Mouse (Mus musculus): ENCODE data around the gene Fam172a. TPM values are rescaled to one million over a fixed set of nuclear protein-coding genes. Genes with fewer than 3 reads are reported as not detected.

The Fam172a gene
- total and polyA plus RNA-seq, 3 experiments = 3.0 to 9.4 (median 8.5) TPM

- H3K4me1 ChIP-seq (ENCODE audit: control insufficient read depth, insufficient read depth, low read length) = no peaks in the 10 kb centered on the region
- TF ChIP-seq CTCF (IDR thresholded peaks at IDR 0.05) = no peak
- 0 out of 2 replicates have a peak, but pooled peaks have one; percentile 7 for TF ChIP-seq POLR2A (IDR thresholded peaks at IDR 0.05; ENCODE audit: insufficient read depth, low read depth, low read length)
- H3K36me3 ChIP-seq (ENCODE audit: control insufficient read depth, insufficient read depth, low read length) = no peaks in the 10 kb centered on the region
- 1% methylated on average over 29 of the region's 33 CpGs for WGBS
- peak overlapping the region; percentile 67 for H3K4me3 ChIP-seq
- H3K27me3 ChIP-seq (ENCODE audit: control insufficient read depth, insufficient read depth, low read length) = peaks cover 9% of the 10 kb centered on the region
- no peaks in the 10 kb centered on the region for H3K79me2 ChIP-seq (replicated peaks; ENCODE audit: control insufficient read depth, insufficient read depth, low read length)
- intact Hi-C loops (cut with DNase I) = loop anchor here (5.0 to 10.0 kb wide), 2 partner anchors 36 to 493 kb away; partner anchors contain the start of gene Fam172a
- peak overlapping the region; percentile 86 for H3K9ac ChIP-seq (ENCODE audit: low read depth, low read length)
- DNase-seq = peak; percentile 45 to 60
- peak overlapping the region; percentile 44; the same call in 1 of the 2 replicates for H3K27ac ChIP-seq
Observed at GRCm38 (mm10) chr13:78197819-78198390, 496.1 kb downstream of the Fam172a start.

GRCm38 (mm10) chr13:78198391-78198870, 496.6 kb downstream of the Fam172a start:
- WGBS = 1% methylated on average over 45 of the region's 63 CpGs
- Histone ChIP-seq H3K9ac (ENCODE audit: low read depth, low read length) (peak overlapping the region; percentile 86), H3K27me3 (ENCODE audit: control insufficient read depth, insufficient read depth, low read length) (peaks cover 9% of the 10 kb centered on the region), H3K4me1 (ENCODE audit: control insufficient read depth, insufficient read depth, low read length) (no peaks in the 10 kb centered on the region), H3K79me2 (replicated peaks; ENCODE audit: control insufficient read depth, insufficient read depth, low read length) (no peaks in the 10 kb centered on the region), H3K27ac (no peak overlapping the region; the same call in 1 of the 2 replicates), H3K4me3 (peak overlapping the region; percentile 67), H3K36me3 (ENCODE audit: control insufficient read depth, insufficient read depth, low read length) (no peaks in the 10 kb centered on the region)
- TF ChIP-seq CTCF (IDR thresholded peaks at IDR 0.05) (no peak), POLR2A (IDR thresholded peaks at IDR 0.05; ENCODE audit: insufficient read depth, low read depth, low read length) (no peak), EP300 (IDR thresholded peaks at IDR 0.05; ENCODE audit: insufficient read depth, low read depth, low read length) (no peak)
- no peak for DNase-seq
- intact Hi-C loops (cut with DNase I) = loop anchor here (5.0 to 10.0 kb wide), 2 partner anchors 36 to 494 kb away; partner anchors contain the start of gene Fam172a

GRCm38 (mm10) chr13:78198871-78199641, 497.2 kb downstream of the Fam172a start:
- Histone ChIP-seq H3K9ac (ENCODE audit: low read depth, low read length) (peak overlapping the region; percentile 95), H3K79me2 (replicated peaks; ENCODE audit: control insufficient read depth, insufficient read depth, low read length) (no peaks in the 10 kb centered on the region), H3K27ac (peak overlapping the region; percentile 77), H3K36me3 (ENCODE audit: control insufficient read depth, insufficient read depth, low read length) (no peaks in the 10 kb centered on the region), H3K27me3 (ENCODE audit: control insufficient read depth, insufficient read depth, low read length) (peaks cover 9% of the 10 kb centered on the region), H3K4me1 (ENCODE audit: control insufficient read depth, insufficient read depth, low read length) (no peaks in the 10 kb centered on the region), H3K4me3 (peak overlapping the region; percentile 67)
- WGBS = under 1% methylated on average over 79 of the region's 92 CpGs
- TF ChIP-seq POLR2A (IDR thresholded peaks at IDR 0.05; ENCODE audit: insufficient read depth, low read depth, low read length) = no peak
- no peak for TF ChIP-seq CTCF (IDR thresholded peaks at IDR 0.05)
- TF ChIP-seq EP300 (IDR thresholded peaks at IDR 0.05; ENCODE audit: insufficient read depth, low read depth, low read length) = no peak
- DNase-seq = peak; percentile 70 to 76
- intact Hi-C loops (cut with DNase I) = loop anchor here (5.0 to 10.0 kb wide), 2 partner anchors 37 to 494 kb away; partner anchors contain the start of gene Fam172a

- intact Hi-C loops (cut with DNase I) = loop anchor here (2.0 to 10.0 kb wide), 5 partner anchors 37 to 835 kb away; partner anchors contain the start of gene Fam172a
- WGBS = under 1% methylated on average over 14 of the region's 14 CpGs
- no peak for DNase-seq
- Histone ChIP-seq H3K27me3 (ENCODE audit: control insufficient read depth, insufficient read depth, low read length) (peaks cover 9% of the 10 kb centered on the region), H3K36me3 (ENCODE audit: control insufficient read depth, insufficient read depth, low read length) (no peaks in the 10 kb centered on the region), H3K9ac (ENCODE audit: low read depth, low read length) (peak within 1 kb of the TSS; percentile 95), H3K27ac (peak within 1 kb of the TSS; percentile 77), H3K79me2 (replicated peaks; ENCODE audit: control insufficient read depth, insufficient read depth, low read length) (no peaks in the 10 kb centered on the region), H3K4me3 (peak within 1 kb of the TSS; percentile 67), H3K4me1 (ENCODE audit: control insufficient read depth, insufficient read depth, low read length) (no peaks in the 10 kb centered on the region)
- TF ChIP-seq POLR2A (IDR thresholded peaks at IDR 0.05; ENCODE audit: insufficient read depth, low read depth, low read length) = no peak
- no peak for TF ChIP-seq EP300 (IDR thresholded peaks at IDR 0.05; ENCODE audit: insufficient read depth, low read depth, low read length)
- no peak for TF ChIP-seq CTCF (IDR thresholded peaks at IDR 0.05)
Observed at GRCm38 (mm10) chr13:78199642-78200160, 497.9 kb downstream of the Fam172a start, which contains the start of gene Nr2f1. TSS of gene Nr2f1 (minus strand) at chr13:78199757.

GRCm38 (mm10) chr13:78200407-78200806, 498.6 kb downstream of the Fam172a start:
- H3K36me3 ChIP-seq (ENCODE audit: control insufficient read depth, insufficient read depth, low read length) = no peaks in the 10 kb centered on the region
- no peak overlapping the region for H3K9ac ChIP-seq (ENCODE audit: low read depth, low read length)
- 2% methylated on average over 9 of the region's 9 CpGs for WGBS
- no peak overlapping the region for H3K4me3 ChIP-seq
- DNase-seq = peak; percentile 31 to 34
- TF ChIP-seq POLR2A (IDR thresholded peaks at IDR 0.05; ENCODE audit: insufficient read depth, low read depth, low read length) (0 out of 2 replicates have a peak, but pooled peaks have one; percentile 23), CTCF (IDR thresholded peaks at IDR 0.05) (no peak), EP300 (IDR thresholded peaks at IDR 0.05; ENCODE audit: insufficient read depth, low read depth, low read length) (no peak)
- no peaks in the 10 kb centered on the region for H3K4me1 ChIP-seq (ENCODE audit: control insufficient read depth, insufficient read depth, low read length)
- intact Hi-C loops (cut with DNase I) = loop anchor here (2.0 to 10.0 kb wide), 3 partner anchors 218 to 834 kb away; no protein-coding TSS in a partner anchor
- H3K27me3 ChIP-seq (ENCODE audit: control insufficient read depth, insufficient read depth, low read length) = peaks cover 3% of the 10 kb centered on the region; the same call in 1 of the 2 replicates
- H3K27ac ChIP-seq = no peak overlapping the region
- no peaks in the 10 kb centered on the region for H3K79me2 ChIP-seq (replicated peaks; ENCODE audit: control insufficient read depth, insufficient read depth, low read length)

Data from heart, adult 2 months (tissue).